Mouse (Mus musculus) heart, embryonic 14.5 days (tissue): ENCODE measurements around the gene Mlkl. TPM values are rescaled to one million over a fixed set of nuclear protein-coding genes. Genes with fewer than 3 reads are reported as not detected.
A peak's percentile ranks its signal among the peaks of the same experiment; 100 is the strongest.
"Not testable (repeated sequence)": the region's sequence is repeated elsewhere in the genome, so short reads cannot be mapped to it uniquely, and the experiment has no call there.

ENCODE experiments used
- ATAC-seq: fragments of 200-750 bp; cut with Nextera tagmentation; 2 replicates; pipeline ENCODE4 v1.8.0; 2017; ENCODE audit warnings: low read depth, moderate TSS enrichment; ENCODE audit not compliant: insufficient number of reproducible peaks, insufficient read depth, low FRiP score
- H3K27ac ChIP-seq, 2 experiments: fragments of 200-500 bp in 1 of 2; fragments of 300-500 bp in 1 of 2; sonication (generic) in 1 of 2; replicated peaks in 1 of 2; 2 replicates each; pipeline ENCODE4 v1.5.1; 2012 to 2014; ENCODE audit warnings: low read depth in 2 of 2, low read length in 2 of 2, control low read depth in 1 of 2, mild to moderate bottlenecking in 1 of 2, mixed read lengths in 1 of 2; ENCODE audit not compliant: control insufficient read depth in 1 of 2, insufficient read depth in 1 of 2
- H3K27me3 ChIP-seq: fragments of 300-500 bp; sonication (generic); 2 replicates; pipeline ENCODE4 v1.6.1; 2014; ENCODE audit warnings: mild to moderate bottlenecking, low read length, control low read depth; ENCODE audit not compliant: control insufficient read depth, insufficient read depth
- H3K36me3 ChIP-seq: fragments of 300-500 bp; sonication (generic); 2 replicates; pipeline ENCODE4 v1.6.1; 2014; ENCODE audit warnings: mild to moderate bottlenecking, control low read depth, low read length, mixed read lengths; ENCODE audit not compliant: control insufficient read depth, insufficient read depth
- H3K4me1 ChIP-seq, 2 experiments: fragments of 200-500 bp in 1 of 2; fragments of 300-500 bp in 1 of 2; sonication (generic) in 1 of 2; 2 replicates each; pipeline ENCODE4 v1.6.1; 2012 to 2014; ENCODE audit warnings: low read length in 2 of 2, control low read depth in 1 of 2, mixed read lengths in 1 of 2; ENCODE audit not compliant: control insufficient read depth in 2 of 2, insufficient read depth in 2 of 2
- H3K4me2 ChIP-seq: fragments of 300-500 bp; sonication (generic); 2 replicates; pipeline ENCODE4 v1.6.1; 2014; ENCODE audit warnings: mild to moderate bottlenecking, low read length
- H3K4me3 ChIP-seq, 2 experiments: fragments of 200-500 bp in 1 of 2; fragments of 300-500 bp in 1 of 2; sonication (generic) in 1 of 2; 2 replicates each; pipeline ENCODE4 v1.5.1; 2012 to 2014; ENCODE audit warnings: low read length in 2 of 2, mild to moderate bottlenecking in 2 of 2, control low read depth in 1 of 2, low read depth in 1 of 2, moderate library complexity in 1 of 2; ENCODE audit not compliant: control insufficient read depth in 1 of 2, insufficient read depth in 1 of 2
- H3K9ac ChIP-seq: fragments of 300-500 bp; sonication (generic); 2 replicates; pipeline ENCODE4 v1.6.1; 2014; ENCODE audit warnings: mild to moderate bottlenecking, low read length
- H3K9me3 ChIP-seq: fragments of 300-500 bp; sonication (generic); 2 replicates; pipeline ENCODE4 v1.6.1; 2016; ENCODE audit warnings: low read length, control low read depth; ENCODE audit not compliant: control insufficient read depth
- WGBS: fragments of 180-500 bp; shearing (Covaris S2); extraction: QIAGEN DNeasy Blood & Tissue Kit; methylation state at CpG from one replicate; pipeline ENCODE4 v1.1.7; 2014; 5-methylcytosine and 5-hydroxymethylcytosine counted together
- polyA plus RNA-seq: library from polyadenylated mRNA; unstranded; fragments of >200 nt; fragmentation: Nextera tagmentation; extraction: Ambion mirVana; gene quantifications from 2 replicates; pipeline ENCODE4 v1.2.1, GENCODE M21; 2014

The Mlkl gene
- polyA plus RNA-seq, 1 experiment from 2014 or later = 2.9 TPM

DNA sequence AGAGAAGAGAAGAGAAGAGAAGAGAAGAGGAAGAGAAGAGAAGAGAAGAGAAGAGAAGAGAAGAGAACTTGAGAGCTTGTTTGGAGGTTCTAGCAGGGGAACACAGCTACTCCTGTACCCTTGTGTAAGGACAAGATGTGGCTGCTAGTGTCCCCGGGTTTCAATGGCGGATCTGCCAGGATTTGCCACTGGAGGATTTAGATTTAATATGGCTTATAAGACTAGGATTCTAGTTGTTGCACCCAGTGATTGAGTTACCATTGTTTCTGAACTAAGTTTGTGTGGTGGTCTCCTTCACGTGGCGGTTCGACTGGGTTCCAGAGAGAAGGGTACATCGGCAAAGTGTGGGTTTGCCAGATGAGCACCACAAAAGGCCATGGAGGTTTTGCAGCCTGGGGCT lies 24.0 kb downstream of the Mlkl start:
- H3K36me3 ChIP-seq = not testable (repeated sequence)

DNA sequence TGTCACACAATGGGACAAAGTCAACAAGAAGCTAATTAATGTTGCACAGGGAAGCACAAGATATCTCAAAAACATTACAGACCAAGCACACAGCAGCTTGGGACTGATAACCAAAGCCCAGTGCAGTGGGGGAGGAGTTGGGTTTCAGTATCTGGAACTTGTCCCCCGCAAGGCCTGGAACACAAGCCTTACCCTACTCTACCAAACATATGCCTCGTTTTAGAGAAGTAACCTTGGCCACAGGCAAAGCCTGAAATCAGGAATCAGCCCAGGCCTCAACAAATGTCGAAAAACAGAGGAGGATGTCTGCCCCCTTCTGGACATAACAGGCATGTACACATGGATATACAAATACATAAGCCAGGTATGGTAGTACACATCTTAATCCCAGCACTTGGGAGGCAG lies 25.2 kb downstream of the Mlkl start:
- ATAC-seq = no peak
- no peak overlapping the region for H3K27ac ChIP-seq
- no peaks in the 10 kb centered on the region for H3K4me1 ChIP-seq
- H3K9ac ChIP-seq = no peak overlapping the region
- H3K36me3 ChIP-seq = no peaks in the 10 kb centered on the region
- 56% methylated on average over 3 of the region's 3 CpGs for WGBS
- no peak overlapping the region for H3K4me3 ChIP-seq
- no peak overlapping the region for H3K4me2 ChIP-seq
- no peaks in the 10 kb centered on the region for H3K9me3 ChIP-seq
- H3K27me3 ChIP-seq = no peaks in the 10 kb centered on the region

More for the DNA sequence above, 24.0 kb downstream of the Mlkl start:
- not testable (repeated sequence) for H3K4me2 ChIP-seq, H3K4me3 ChIP-seq, H3K9me3 ChIP-seq, H3K4me1 ChIP-seq, ATAC-seq, H3K9ac ChIP-seq, H3K27ac ChIP-seq, H3K27me3 ChIP-seq
- 92% methylated on average over 6 of the region's 6 CpGs for WGBS

DNA sequence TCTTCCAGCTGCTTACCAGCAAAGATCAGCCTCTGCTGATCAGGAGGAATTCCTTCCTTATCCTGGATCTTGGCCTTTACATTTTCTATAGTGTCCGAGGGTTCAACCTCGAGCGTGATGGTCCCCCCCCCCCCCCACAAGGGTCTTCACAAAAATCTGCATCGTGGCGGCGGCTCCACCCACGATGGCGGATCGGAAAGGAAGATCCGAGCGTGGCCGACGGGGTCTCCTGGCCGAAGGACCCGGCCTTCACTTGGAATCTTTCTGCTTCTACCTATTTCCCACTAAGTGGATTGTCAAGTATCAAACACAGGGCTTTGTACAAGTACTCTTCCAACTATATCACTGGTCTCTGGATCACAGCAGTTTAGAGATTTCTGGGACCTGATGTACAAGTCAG lies 28.0 kb downstream of the Mlkl start:
- not testable (repeated sequence) for H3K4me1 ChIP-seq, H3K36me3 ChIP-seq, H3K9ac ChIP-seq, H3K4me3 ChIP-seq, H3K27me3 ChIP-seq, ATAC-seq, H3K9me3 ChIP-seq, H3K4me2 ChIP-seq, H3K27ac ChIP-seq
- 87% methylated on average over 15 of the region's 15 CpGs for WGBS

DNA sequence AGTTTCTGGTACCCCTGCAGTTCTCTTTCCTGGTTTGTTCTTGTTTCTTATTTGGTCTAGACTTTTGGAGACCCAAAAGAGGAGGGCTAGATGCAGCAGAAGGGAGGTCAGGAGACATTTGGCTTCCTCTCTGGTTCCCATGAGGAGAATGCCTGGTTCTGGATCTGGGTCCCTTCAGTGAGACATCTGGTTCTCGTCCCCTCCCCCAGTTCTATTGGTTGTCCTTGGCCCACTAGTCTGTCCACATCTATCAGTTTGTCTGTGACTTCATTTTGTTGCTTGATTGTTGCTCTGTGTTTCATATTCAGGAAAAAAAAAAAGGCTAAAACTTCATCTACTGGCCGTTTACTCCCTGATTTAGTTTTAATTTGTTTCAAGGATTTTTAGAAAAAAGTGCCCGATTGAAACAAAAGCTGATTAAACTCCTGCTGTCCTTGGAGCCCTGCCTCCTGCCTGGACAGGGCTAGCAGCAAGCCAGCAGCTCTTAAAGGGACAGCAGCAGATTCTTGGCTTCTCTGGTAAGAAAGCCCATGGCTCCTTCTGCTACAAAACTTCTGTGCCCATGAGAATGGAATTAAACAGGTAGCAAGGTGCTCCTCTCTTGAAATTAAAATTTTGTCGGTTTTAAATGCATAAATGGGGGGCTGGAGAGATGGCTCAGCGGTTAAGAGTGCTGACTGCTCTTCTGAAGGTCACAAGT lies 32.8 kb downstream of the Mlkl start:
- H3K4me2 ChIP-seq = peak overlapping the region; percentile 32; the same call in 1 of the 2 replicates
- WGBS = 16% methylated on average over 5 of the region's 5 CpGs

DNA sequence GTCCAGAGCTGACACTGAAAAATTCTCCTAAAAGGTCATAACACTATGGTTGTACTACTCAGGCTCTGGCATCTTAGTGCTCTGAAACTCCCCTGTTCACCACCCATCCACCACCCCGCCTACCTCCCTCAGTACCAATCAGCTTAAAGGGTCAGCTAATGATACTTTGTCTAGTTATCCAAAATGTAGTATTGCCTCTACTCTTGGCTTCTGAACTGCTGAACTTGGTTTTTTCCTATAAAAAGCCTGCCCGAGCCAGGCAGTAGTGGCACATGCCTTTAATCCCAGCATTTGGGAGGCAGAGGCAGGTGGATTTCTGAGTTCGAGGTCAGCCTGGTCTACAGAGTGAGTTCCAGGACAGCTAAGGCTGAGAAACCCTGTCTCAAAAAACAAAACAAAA lies 33.6 kb downstream of the Mlkl start:
- WGBS = 86% methylated on average over 3 of the region's 3 CpGs
- no peaks in the 10 kb centered on the region for H3K4me1 ChIP-seq
- no peak overlapping the region for H3K27ac ChIP-seq
- H3K9me3 ChIP-seq = no peaks in the 10 kb centered on the region
- no peak for ATAC-seq
- no peaks in the 10 kb centered on the region for H3K36me3 ChIP-seq
- no peaks in the 10 kb centered on the region for H3K27me3 ChIP-seq
- no peak overlapping the region for H3K4me3 ChIP-seq
- H3K9ac ChIP-seq = no peak overlapping the region
- no peak overlapping the region for H3K4me2 ChIP-seq

More for the DNA sequence above, 32.8 kb downstream of the Mlkl start:
- no peak overlapping the region for H3K9ac ChIP-seq
- no peak for ATAC-seq
- no peaks in the 10 kb centered on the region for H3K27me3 ChIP-seq
- H3K4me1 ChIP-seq = no peaks in the 10 kb centered on the region
- H3K36me3 ChIP-seq = no peaks in the 10 kb centered on the region
- no peaks in the 10 kb centered on the region for H3K9me3 ChIP-seq
- H3K27ac ChIP-seq = no peak overlapping the region
- H3K4me3 ChIP-seq = no peak overlapping the region

DNA sequence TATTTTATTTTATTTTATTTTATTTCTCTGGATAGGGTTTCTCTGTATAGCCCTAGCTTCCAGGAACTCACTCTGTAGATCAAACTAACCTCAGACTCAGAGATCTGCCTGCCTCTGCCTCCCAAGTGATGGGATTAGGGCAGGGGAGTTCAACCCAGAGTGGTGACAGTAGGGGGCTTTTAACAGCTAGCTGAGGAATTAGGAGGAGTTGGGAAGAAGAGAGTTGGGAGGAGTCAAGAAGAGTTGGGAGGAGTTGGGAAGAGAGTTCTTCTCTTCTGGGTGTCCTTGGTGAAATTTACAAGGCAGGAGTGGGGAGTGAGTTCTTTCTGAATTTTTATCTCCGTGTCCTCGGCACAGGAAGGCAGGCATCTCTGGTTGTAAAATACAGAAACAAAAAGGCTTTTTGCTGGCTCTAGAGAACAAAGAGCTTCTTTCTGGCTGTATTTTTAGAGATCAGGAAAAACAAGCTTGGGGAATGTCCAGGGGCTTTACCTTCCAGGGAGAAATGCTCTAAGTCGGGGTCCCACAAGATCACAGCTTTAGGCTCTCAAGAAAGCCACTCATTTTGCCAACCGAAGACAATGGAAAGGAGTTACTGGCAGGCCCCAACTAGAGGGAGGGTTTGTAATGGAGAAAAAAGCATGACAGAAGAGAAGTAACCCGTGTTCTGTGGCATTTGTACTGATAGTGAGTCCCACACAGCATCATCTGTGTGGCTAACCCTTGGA lies 34.7 kb downstream of the Mlkl start:
- ATAC-seq, H3K9me3 ChIP-seq, H3K36me3 ChIP-seq, H3K9ac ChIP-seq, H3K27me3 ChIP-seq, H3K4me2 ChIP-seq, H3K4me3 ChIP-seq, H3K27ac ChIP-seq, H3K4me1 ChIP-seq: not testable (repeated sequence)
- 57% methylated on average over 5 of the region's 5 CpGs for WGBS

DNA sequence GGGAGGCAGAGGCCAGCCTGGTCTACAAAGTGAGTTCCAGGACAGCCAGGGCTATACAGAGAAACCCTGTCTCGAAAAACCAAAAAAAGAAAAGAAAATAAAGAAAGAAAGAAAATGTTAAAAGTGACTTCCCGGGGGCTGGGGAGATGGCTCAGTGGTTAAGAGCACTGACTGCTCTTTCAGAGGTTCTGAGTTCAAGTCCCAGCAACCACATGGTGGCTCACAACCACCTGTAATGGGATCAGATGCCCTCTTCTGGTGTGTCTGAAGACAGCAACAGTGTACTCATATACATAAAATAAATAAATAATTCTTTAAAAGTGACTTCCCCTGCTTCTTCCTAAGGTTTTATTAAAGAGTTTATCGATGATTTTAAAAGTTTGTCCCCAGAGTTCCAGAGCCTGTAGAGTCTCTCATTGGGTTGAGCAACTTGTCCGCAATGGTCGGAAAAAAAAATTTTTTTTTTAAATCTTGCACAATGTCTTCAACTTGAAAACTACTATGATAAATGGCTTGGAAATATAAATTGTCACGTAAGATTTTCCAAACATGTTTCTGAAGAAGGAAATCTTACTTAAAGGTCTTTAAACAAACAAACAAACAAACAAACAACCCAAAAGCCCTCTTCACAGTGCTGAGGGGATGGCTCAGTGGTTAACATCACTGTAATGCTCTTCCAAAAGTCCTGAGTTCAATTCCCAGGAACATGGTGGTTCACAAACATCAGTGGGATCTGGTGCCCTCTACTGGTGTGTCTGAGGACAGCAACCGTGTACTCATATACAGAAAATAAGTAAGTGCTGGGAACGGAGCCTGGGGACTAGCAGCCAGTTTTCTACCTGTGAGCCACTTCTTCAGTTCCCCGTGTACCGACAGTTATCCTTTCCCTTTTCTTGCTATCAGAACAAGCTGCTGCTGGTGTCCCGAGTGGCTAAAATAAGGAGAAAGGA lies 37.1 kb downstream of the Mlkl start:
- Histone ChIP-seq H3K4me3 (peak overlapping the region; percentile 25 to 33), H3K36me3 (peaks cover 11% of the 10 kb centered on the region), H3K4me2 (peak overlapping the region; percentile 55), H3K27me3 (no peaks in the 10 kb centered on the region), H3K4me1 (peaks cover 0 to 13% of the 10 kb centered on the region in 2 experiments; a peak in 2 of 4 replicates), H3K9me3 (no peaks in the 10 kb centered on the region), H3K27ac (peak overlapping the region in 1 of 2 experiments; percentile 69; a peak in 3 of 4 replicates), H3K9ac (no peak overlapping the region)
- WGBS = 64% methylated on average over 11 of the region's 11 CpGs
- no peak for ATAC-seq
